Mouse (Mus musculus): ENCODE measurements around the gene Ube2d1. TPM values are rescaled to one million over a fixed set of nuclear protein-coding genes. Genes with fewer than 3 reads are reported as not detected.

The Ube2d1 gene
- 213 and 224 TPM in 2 replicates for polyA plus RNA-seq (2014; fragmentation: Nextera tagmentation; extraction: Ambion mirVana)

DNA sequence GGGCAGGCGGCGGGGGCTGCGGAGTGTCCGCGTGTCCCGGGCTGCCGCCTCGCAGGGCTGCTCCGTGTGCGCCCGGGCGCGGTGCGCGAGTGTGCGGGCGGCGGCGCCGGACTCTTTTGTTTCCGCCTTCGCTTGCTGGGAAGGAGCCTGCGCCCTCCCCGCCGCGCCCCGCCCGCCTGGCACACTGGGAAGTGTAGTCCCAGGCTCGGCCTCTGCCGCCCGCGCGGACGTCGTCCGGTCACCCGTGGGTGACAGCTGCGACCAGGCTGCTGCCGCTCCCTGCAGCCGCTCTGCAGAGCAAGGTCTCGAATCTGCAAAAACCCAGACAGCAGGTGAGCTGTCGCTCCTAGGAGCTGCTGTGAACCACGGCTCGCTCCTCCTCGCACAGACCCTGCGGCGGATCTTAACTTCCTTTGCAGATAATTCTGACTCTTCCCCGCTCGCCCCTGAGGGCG is at the start of gene Ube2d1:
TSS of gene Ube2d1 (minus strand) at position 137 of the 455 bp plus-strand sequence.
- peaks cover 37% of the 10 kb centered on the region for H3K4me1 ChIP-seq (replicated peaks; ENCODE audit: control insufficient read depth, insufficient read depth, low read length)
- H3K4me3 ChIP-seq (replicated peaks; ENCODE audit: low read length) = peak within 1 kb of the TSS; percentile 87
- peak within 1 kb of the TSS; percentile 65 for H3K4me2 ChIP-seq (replicated peaks)
- H3K27ac ChIP-seq = peak within 1 kb of the TSS; percentile 90
- under 1% methylated on average over 50 of the region's 50 CpGs for WGBS
- H3K9ac ChIP-seq = peak within 1 kb of the TSS; percentile 99
- H3K27me3 ChIP-seq (ENCODE audit: control insufficient read depth, insufficient read depth, low read length) = no peaks in the 10 kb centered on the region
- ATAC-seq (ENCODE audit: low FRiP score) (peak; percentile 97), DNase-seq (ENCODE audit: low spot score) (peak; percentile 84)
- H3K36me3 ChIP-seq (replicated peaks; ENCODE audit: control insufficient read depth, insufficient read depth) = no peaks in the 10 kb centered on the region; the same call in 1 of the 2 replicates
- H3K9me3 ChIP-seq (ENCODE audit: control insufficient read depth, low read length) = no peaks in the 10 kb centered on the region

- WGBS = 96% methylated on average over 9 of the region's 9 CpGs
- peaks cover 63% of the 10 kb centered on the region for H3K36me3 ChIP-seq (replicated peaks; ENCODE audit: control insufficient read depth, insufficient read depth)
- no peaks in the 10 kb centered on the region for H3K27me3 ChIP-seq (ENCODE audit: control insufficient read depth, insufficient read depth, low read length)
- DNase-seq (ENCODE audit: low spot score) (no peak), ATAC-seq (ENCODE audit: low FRiP score) (no peak)
- no peaks in the 10 kb centered on the region for H3K9me3 ChIP-seq (ENCODE audit: control insufficient read depth, low read length)
- H3K27ac ChIP-seq = no peak overlapping the region
- no peak overlapping the region for H3K4me3 ChIP-seq (replicated peaks; ENCODE audit: low read length)
- H3K9ac ChIP-seq = no peak overlapping the region
- H3K4me2 ChIP-seq (replicated peaks) = no peak overlapping the region
- H3K4me1 ChIP-seq (replicated peaks; ENCODE audit: control insufficient read depth, insufficient read depth, low read length) = no peaks in the 10 kb centered on the region
Observed at GRCm38 (mm10) chr10:71332859-71333258, 47.8 kb upstream of the Ube2d1 start.

- no peaks in the 10 kb centered on the region for H3K9me3 ChIP-seq (ENCODE audit: control insufficient read depth, low read length)
- no peaks in the 10 kb centered on the region for H3K27me3 ChIP-seq (ENCODE audit: control insufficient read depth, insufficient read depth, low read length)
- WGBS = 95% methylated on average over 4 of the region's 4 CpGs
- ATAC-seq (ENCODE audit: low FRiP score) = no peak
- peaks cover 63% of the 10 kb centered on the region for H3K36me3 ChIP-seq (replicated peaks; ENCODE audit: control insufficient read depth, insufficient read depth)
- DNase-seq (ENCODE audit: low spot score) = no peak
- no peak overlapping the region for H3K9ac ChIP-seq
- no peak overlapping the region for H3K4me3 ChIP-seq (replicated peaks; ENCODE audit: low read length)
- no peak overlapping the region for H3K27ac ChIP-seq
- no peaks in the 10 kb centered on the region for H3K4me1 ChIP-seq (replicated peaks; ENCODE audit: control insufficient read depth, insufficient read depth, low read length)
- H3K4me2 ChIP-seq (replicated peaks) = no peak overlapping the region
Observed at GRCm38 (mm10) chr10:71332376-71332775, 47.3 kb upstream of the Ube2d1 start.

- no peak overlapping the region for H3K4me2 ChIP-seq (replicated peaks)
- ATAC-seq (ENCODE audit: low FRiP score) (no peak), DNase-seq (ENCODE audit: low spot score) (no peak)
- H3K27me3 ChIP-seq (ENCODE audit: control insufficient read depth, insufficient read depth, low read length) = no peaks in the 10 kb centered on the region
- H3K36me3 ChIP-seq (replicated peaks; ENCODE audit: control insufficient read depth, insufficient read depth) = peaks cover 63% of the 10 kb centered on the region
- no peaks in the 10 kb centered on the region for H3K9me3 ChIP-seq (ENCODE audit: control insufficient read depth, low read length)
- no peak overlapping the region for H3K27ac ChIP-seq
- no peaks in the 10 kb centered on the region for H3K4me1 ChIP-seq (replicated peaks; ENCODE audit: control insufficient read depth, insufficient read depth, low read length)
- no peak overlapping the region for H3K9ac ChIP-seq
- WGBS = 96% methylated on average over 7 of the region's 7 CpGs
- no peak overlapping the region for H3K4me3 ChIP-seq (replicated peaks; ENCODE audit: low read length)
Observed at GRCm38 (mm10) chr10:71331908-71332307, 46.8 kb upstream of the Ube2d1 start.

- Histone ChIP-seq H3K4me3 (replicated peaks; ENCODE audit: low read length) (no peak overlapping the region), H3K4me1 (replicated peaks; ENCODE audit: control insufficient read depth, insufficient read depth, low read length) (no peaks in the 10 kb centered on the region), H3K27ac (no peak overlapping the region), H3K36me3 (replicated peaks; ENCODE audit: control insufficient read depth, insufficient read depth) (peaks cover 49% of the 10 kb centered on the region), H3K9me3 (ENCODE audit: control insufficient read depth, low read length) (no peaks in the 10 kb centered on the region), H3K4me2 (replicated peaks) (no peak overlapping the region), H3K27me3 (ENCODE audit: control insufficient read depth, insufficient read depth, low read length) (no peaks in the 10 kb centered on the region), H3K9ac (no peak overlapping the region)
- WGBS = 95% methylated on average over 12 of the region's 12 CpGs
- ATAC-seq (ENCODE audit: low FRiP score) (no peak), DNase-seq (ENCODE audit: low spot score) (no peak)
Observed at GRCm38 (mm10) chr10:71330070-71330469, 45.0 kb upstream of the Ube2d1 start.

- no peak for DNase-seq (ENCODE audit: low spot score)
- Histone ChIP-seq H3K36me3 (replicated peaks; ENCODE audit: control insufficient read depth, insufficient read depth) (peaks cover 41% of the 10 kb centered on the region), H3K27ac (no peak overlapping the region), H3K27me3 (ENCODE audit: control insufficient read depth, insufficient read depth, low read length) (no peaks in the 10 kb centered on the region), H3K9me3 (ENCODE audit: control insufficient read depth, low read length) (no peaks in the 10 kb centered on the region), H3K4me1 (replicated peaks; ENCODE audit: control insufficient read depth, insufficient read depth, low read length) (no peaks in the 10 kb centered on the region), H3K4me3 (replicated peaks; ENCODE audit: low read length) (no peak overlapping the region), H3K4me2 (replicated peaks) (no peak overlapping the region), H3K9ac (no peak overlapping the region)
- no peak for ATAC-seq (ENCODE audit: low FRiP score)
- WGBS = 92% methylated on average over 6 of the region's 6 CpGs
Observed at GRCm38 (mm10) chr10:71329295-71329694, 44.2 kb upstream of the Ube2d1 start.

GRCm38 (mm10) chr10:71328870-71329269 is 43.8 kb upstream of the Ube2d1 start:
- WGBS = 95% methylated on average over 5 of the region's 5 CpGs

DNA sequence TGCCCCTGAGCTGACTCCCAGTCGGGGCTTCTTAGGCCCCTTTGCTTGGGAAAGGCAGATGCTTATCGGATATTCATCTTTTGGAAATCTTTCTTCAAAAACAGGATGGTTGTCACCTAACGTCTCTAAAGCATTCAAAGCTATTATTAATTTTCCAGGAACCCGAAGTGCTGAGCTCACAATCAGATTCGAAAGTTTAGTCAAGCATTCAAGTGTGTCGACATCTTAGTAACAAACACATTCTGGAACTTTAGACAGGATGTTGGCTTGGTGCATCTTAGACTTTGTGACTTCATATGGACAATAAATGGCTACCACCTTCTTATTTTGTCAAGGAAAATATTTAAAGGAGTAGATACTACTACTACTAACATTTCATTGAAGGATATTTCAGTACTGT is 43.3 kb upstream of the Ube2d1 start:
- Histone ChIP-seq H3K9me3 (ENCODE audit: control insufficient read depth, low read length) (no peaks in the 10 kb centered on the region), H3K9ac (no peak overlapping the region), H3K36me3 (replicated peaks; ENCODE audit: control insufficient read depth, insufficient read depth) (peaks cover 33% of the 10 kb centered on the region), H3K4me3 (replicated peaks; ENCODE audit: low read length) (no peak overlapping the region), H3K4me1 (replicated peaks; ENCODE audit: control insufficient read depth, insufficient read depth, low read length) (no peaks in the 10 kb centered on the region), H3K27ac (no peak overlapping the region), H3K4me2 (replicated peaks) (no peak overlapping the region), H3K27me3 (ENCODE audit: control insufficient read depth, insufficient read depth, low read length) (no peaks in the 10 kb centered on the region)
- DNase-seq (ENCODE audit: low spot score) (no peak), ATAC-seq (ENCODE audit: low FRiP score) (no peak)
- 87% methylated on average over 6 of the region's 6 CpGs for WGBS

More at GRCm38 (mm10) chr10:71328870-71329269, 43.8 kb upstream of the Ube2d1 start:
- no peak for ATAC-seq (ENCODE audit: low FRiP score)
- H3K4me3 ChIP-seq (replicated peaks; ENCODE audit: low read length) = no peak overlapping the region
- peaks cover 37% of the 10 kb centered on the region for H3K36me3 ChIP-seq (replicated peaks; ENCODE audit: control insufficient read depth, insufficient read depth)
- no peak overlapping the region for H3K4me2 ChIP-seq (replicated peaks)
- no peak overlapping the region for H3K9ac ChIP-seq
- no peaks in the 10 kb centered on the region for H3K27me3 ChIP-seq (ENCODE audit: control insufficient read depth, insufficient read depth, low read length)
- H3K27ac ChIP-seq = no peak overlapping the region
- no peak for DNase-seq (ENCODE audit: low spot score)
- no peaks in the 10 kb centered on the region for H3K4me1 ChIP-seq (replicated peaks; ENCODE audit: control insufficient read depth, insufficient read depth, low read length)
- H3K9me3 ChIP-seq (ENCODE audit: control insufficient read depth, low read length) = no peaks in the 10 kb centered on the region

GRCm38 (mm10) chr10:71327386-71327785 is 42.3 kb upstream of the Ube2d1 start:
- 74% methylated on average over 10 of the region's 10 CpGs for WGBS
- Histone ChIP-seq H3K4me3 (replicated peaks; ENCODE audit: low read length) (no peak overlapping the region), H3K4me2 (replicated peaks) (no peak overlapping the region), H3K27me3 (ENCODE audit: control insufficient read depth, insufficient read depth, low read length) (no peaks in the 10 kb centered on the region), H3K9me3 (ENCODE audit: control insufficient read depth, low read length) (no peaks in the 10 kb centered on the region), H3K36me3 (replicated peaks; ENCODE audit: control insufficient read depth, insufficient read depth) (peaks cover 30% of the 10 kb centered on the region), H3K9ac (no peak overlapping the region), H3K27ac (no peak overlapping the region), H3K4me1 (replicated peaks; ENCODE audit: control insufficient read depth, insufficient read depth, low read length) (no peaks in the 10 kb centered on the region)
- no peak for DNase-seq (ENCODE audit: low spot score)
- no peak for ATAC-seq (ENCODE audit: low FRiP score)

GRCm38 (mm10) chr10:71326789-71327188 is 41.7 kb upstream of the Ube2d1 start:
- no peak overlapping the region for H3K4me3 ChIP-seq (replicated peaks; ENCODE audit: low read length)
- no peak overlapping the region for H3K4me2 ChIP-seq (replicated peaks)
- H3K36me3 ChIP-seq (replicated peaks; ENCODE audit: control insufficient read depth, insufficient read depth) = peaks cover 29% of the 10 kb centered on the region
- no peak overlapping the region for H3K9ac ChIP-seq
- 15% methylated on average over 7 of the region's 7 CpGs for WGBS
- H3K4me1 ChIP-seq (replicated peaks; ENCODE audit: control insufficient read depth, insufficient read depth, low read length) = no peaks in the 10 kb centered on the region
- no peaks in the 10 kb centered on the region for H3K27me3 ChIP-seq (ENCODE audit: control insufficient read depth, insufficient read depth, low read length)
- no peak overlapping the region for H3K27ac ChIP-seq
- DNase-seq (ENCODE audit: low spot score) = peak; percentile 86
- no peak; the same call in 1 of the 2 replicates for ATAC-seq (ENCODE audit: low FRiP score)
- no peaks in the 10 kb centered on the region for H3K9me3 ChIP-seq (ENCODE audit: control insufficient read depth, low read length)
